Mouse (Mus musculus) brain, embryonic 14.5 days (tissue): ENCODE measurements around the gene Cirbp. TPM values are rescaled to one million over a fixed set of nuclear protein-coding genes. Genes with fewer than 3 reads are reported as not detected.

ENCODE experiments used
- DNase-seq: peaks from one replicate; pipeline ENCODE4 v3.0.0-alpha.2; 2011; ENCODE audit warnings: low read depth
- CTCF ChIP-seq: fragments of 200-500 bp; IDR thresholded peaks from 2 replicates; pipeline ENCODE4 v1.5.1; 2012; ENCODE audit warnings: inconsistent platforms, mild to moderate bottlenecking, moderate library complexity, borderline replicate concordance; ENCODE audit not compliant: insufficient read depth, insufficient read length; ENCODE audit errors: extremely low read depth
- POLR2A ChIP-seq: fragments of 200-500 bp; IDR thresholded peaks from 2 replicates; pipeline ENCODE4 v1.6.1; 2012; ENCODE audit warnings: mild to moderate bottlenecking, inconsistent platforms, borderline replicate concordance; ENCODE audit not compliant: poor library complexity, insufficient read depth, insufficient read length, severe bottlenecking; ENCODE audit errors: extremely low read depth
- polyA plus RNA-seq: library from polyadenylated mRNA; depleted of rRNA; stranded (reverse); fragments of >200 nt; gene quantifications from 2 replicates; pipeline ENCODE4 v1.2.3, GENCODE M21; 2012

Cirbp gene
- polyA plus RNA-seq, 1 experiment: 381 TPM

DNA sequence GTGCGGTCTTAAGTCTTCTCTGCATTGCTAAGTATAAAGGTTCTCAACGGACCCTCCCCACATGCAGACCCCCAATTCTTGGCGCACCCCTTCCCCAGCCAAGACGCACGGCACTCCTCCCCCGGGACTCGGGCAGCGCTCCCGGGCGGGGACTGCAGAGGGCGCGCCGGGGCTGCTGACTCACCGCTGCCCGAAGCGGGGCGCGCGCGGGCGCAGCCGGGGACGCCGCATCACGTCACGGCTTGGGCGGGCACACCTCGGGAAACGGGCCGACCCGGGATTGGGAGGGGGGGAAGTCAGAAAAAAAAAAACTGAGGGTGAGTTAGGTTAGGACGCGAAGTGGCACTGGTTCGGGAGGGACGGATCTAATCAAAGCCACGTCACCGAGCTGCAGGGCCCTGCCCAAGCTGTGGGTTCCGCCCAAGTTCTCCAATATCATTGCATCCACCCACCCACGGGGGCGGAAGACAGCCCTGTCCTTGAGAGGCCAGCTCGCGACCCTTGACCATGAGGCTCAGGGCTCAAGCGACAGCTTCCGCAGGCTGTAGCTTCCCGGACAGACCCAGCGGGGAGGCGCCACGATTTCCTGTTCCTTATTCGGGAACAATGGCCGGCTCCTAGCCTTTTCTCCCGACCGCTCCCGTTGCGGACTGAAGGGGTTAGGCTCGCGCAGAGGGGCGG lies 17.0 kb upstream of the Cirbp start:
- peak; percentile 98 for DNase-seq
- TF ChIP-seq POLR2A (peak; percentile 29; the same call in 1 of the 2 replicates), CTCF (peak; percentile 65)

- TF ChIP-seq POLR2A (peak; percentile 72; the same call in 1 of the 2 replicates), CTCF (no peak)
Measured at GRCm38 (mm10) chr10:80149291-80150225, 16.2 kb upstream of the Cirbp start.

GRCm38 (mm10) chr10:80150226-80151210 lies 15.3 kb upstream of the Cirbp start:
- TF ChIP-seq CTCF: no peak
- TF ChIP-seq POLR2A: peak; percentile 17; the same call in 1 of the 2 replicates
- peak; percentile 91 for DNase-seq

More at GRCm38 (mm10) chr10:80149291-80150225, 16.2 kb upstream of the Cirbp start:
- DNase-seq: peak; percentile 100

DNA sequence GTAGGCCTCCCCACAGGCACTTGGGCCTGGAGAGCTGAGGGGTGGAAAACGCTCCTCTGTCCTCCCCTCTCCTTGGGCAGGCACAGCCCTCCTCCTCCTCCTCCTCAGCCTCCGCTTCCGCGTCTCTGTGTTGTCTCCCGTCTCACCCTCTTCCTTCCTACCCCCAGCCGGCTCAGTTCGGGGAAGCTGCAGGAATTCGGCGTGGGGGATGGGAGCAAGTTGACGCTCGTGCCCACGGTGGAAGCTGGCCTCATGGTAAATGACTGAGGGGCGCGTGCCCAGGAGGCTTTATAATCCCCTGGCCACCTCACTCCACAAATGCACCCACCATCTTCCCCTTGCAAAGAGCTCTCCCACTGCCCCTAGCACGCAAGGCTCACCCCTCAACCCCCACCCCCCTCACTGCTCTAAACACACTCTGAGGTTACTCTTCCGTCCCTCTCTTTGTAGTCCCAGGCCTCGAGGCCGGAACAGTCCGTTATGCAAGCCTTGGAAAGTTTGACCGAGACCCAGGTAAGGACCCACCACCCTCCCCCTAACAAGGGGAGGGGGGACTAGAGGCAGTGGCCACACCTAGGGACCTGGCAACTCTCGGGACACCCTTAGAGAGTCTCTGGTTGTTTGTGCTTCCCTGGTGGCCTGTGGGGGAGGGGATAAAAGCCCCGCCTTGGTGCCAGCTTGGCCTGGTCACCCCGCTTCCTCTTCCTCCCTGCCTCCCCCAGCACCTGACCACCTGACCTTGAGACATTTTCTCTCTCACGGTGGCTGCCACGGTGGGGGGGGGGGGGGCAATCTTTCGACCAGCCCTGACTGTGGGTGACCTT lies 14.4 kb upstream of the Cirbp start:
- no peak for TF ChIP-seq CTCF
- no peak for TF ChIP-seq POLR2A

GRCm38 (mm10) chr10:80152071-80152872 lies 13.5 kb upstream of the Cirbp start:
- TF ChIP-seq POLR2A (no peak), CTCF (no peak)
- peak; percentile 71 for DNase-seq

More for the DNA sequence above, 14.4 kb upstream of the Cirbp start:
- DNase-seq: peak; percentile 71

- no peak for DNase-seq
- no peak for TF ChIP-seq POLR2A
- TF ChIP-seq CTCF: no peak
Measured at GRCm38 (mm10) chr10:80152873-80153260, 12.9 kb upstream of the Cirbp start.

- no peak for TF ChIP-seq POLR2A
- TF ChIP-seq CTCF: no peak
- DNase-seq: no peak
Measured at GRCm38 (mm10) chr10:80153713-80154112, 12.1 kb upstream of the Cirbp start.

DNA sequence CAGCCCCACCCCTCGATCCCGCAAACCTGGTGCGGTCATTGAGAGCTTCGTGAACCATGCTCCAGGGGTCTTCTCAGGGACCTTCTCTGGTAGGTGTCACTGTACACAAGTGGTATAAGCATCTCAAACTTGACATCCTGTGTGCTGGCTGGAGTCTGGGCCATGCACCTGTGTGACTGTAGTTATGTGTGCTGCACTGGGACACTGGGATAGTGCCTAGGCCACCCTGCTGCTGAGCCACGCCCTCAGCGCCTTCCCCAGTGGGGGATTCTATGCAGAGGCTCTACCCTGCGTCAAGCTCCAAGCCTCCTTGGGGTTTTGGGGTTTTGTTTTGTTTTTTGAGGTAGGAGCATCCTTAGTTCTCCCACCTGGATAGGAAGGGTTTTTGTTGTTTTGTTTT lies 11.4 kb upstream of the Cirbp start:
- no peak for DNase-seq
- TF ChIP-seq POLR2A: no peak
- TF ChIP-seq CTCF: no peak

GRCm38 (mm10) chr10:80155277-80155676 lies 10.5 kb upstream of the Cirbp start:
- no peak for DNase-seq
- TF ChIP-seq POLR2A: no peak
- no peak for TF ChIP-seq CTCF
